Mouse (Mus musculus): ENCODE measurements at regions not wholly inside any gene's neighbourhood (a gene's known extent, or its start where the extent isn't known, plus 50 kb on each side); places are given as distances from the start of the nearest gene placed in this dataset.

DNA sequence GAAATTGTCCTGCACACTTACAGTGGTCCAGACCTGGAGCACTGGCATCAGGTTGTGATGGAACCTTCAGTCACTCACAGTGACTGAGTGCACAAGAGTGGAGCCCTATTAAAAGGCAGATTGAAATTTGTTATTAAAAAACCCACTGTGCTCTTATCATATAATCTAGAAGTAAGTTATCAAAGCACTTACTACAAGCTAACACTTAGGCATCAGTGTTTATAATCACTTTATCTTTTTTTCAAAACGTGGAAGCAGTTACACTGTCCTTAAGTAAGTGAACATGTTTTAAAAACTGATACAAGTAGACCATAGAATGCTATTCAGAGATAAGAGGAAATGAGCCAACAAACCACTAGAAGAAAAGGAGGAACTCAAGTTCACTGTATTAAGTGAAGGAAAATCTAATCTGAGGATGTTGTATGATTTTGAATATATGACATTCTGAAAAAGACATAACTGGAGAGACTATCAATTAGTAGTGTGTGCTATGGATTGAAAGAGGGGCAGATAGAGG lies 68.3 kb upstream of the Gm4737 start:
- no peak for ATAC-seq (ENCODE audit: insufficient number of reproducible peaks, low FRiP score, low TSS enrichment, low read depth)
- Histone ChIP-seq H3K27me3 (no peaks in the 10 kb centered on the region), H3K9ac (no peak overlapping the region), H3K4me2 (replicated peaks) (no peak overlapping the region), H3K36me3 (no peaks in the 10 kb centered on the region), H3K27ac (replicated peaks) (no peak overlapping the region), H3K4me1 (no peaks in the 10 kb centered on the region), H3K4me3 (replicated peaks) (no peak overlapping the region), H3K9me3 (replicated peaks) (no peaks in the 10 kb centered on the region)
- WGBS: 61% methylated on average over 1 of the region's 1 CpGs

GRCm38 (mm10) chr16:46212504-46212903 lies 57.6 kb upstream of the Gm4737 start:
- Histone ChIP-seq H3K4me1 (no peaks in the 10 kb centered on the region), H3K4me3 (replicated peaks) (no peak overlapping the region), H3K9me3 (replicated peaks) (no peaks in the 10 kb centered on the region), H3K27me3 (no peaks in the 10 kb centered on the region), H3K9ac (no peak overlapping the region), H3K4me2 (replicated peaks) (no peak overlapping the region), H3K36me3 (no peaks in the 10 kb centered on the region), H3K27ac (replicated peaks) (no peak overlapping the region)
- WGBS: 37% methylated on average over 4 of the region's 4 CpGs
- no peak for ATAC-seq (ENCODE audit: insufficient number of reproducible peaks, low FRiP score, low TSS enrichment, low read depth)

GRCm38 (mm10) chr16:46211914-46212313 lies 57.0 kb upstream of the Gm4737 start:
- ATAC-seq (ENCODE audit: insufficient number of reproducible peaks, low FRiP score, low TSS enrichment, low read depth): no peak
- no peaks in the 10 kb centered on the region for H3K9me3 ChIP-seq (replicated peaks)
- WGBS: 71% methylated on average over 3 of the region's 3 CpGs
- no peak overlapping the region for H3K27ac ChIP-seq (replicated peaks)
- H3K4me2 ChIP-seq (replicated peaks): no peak overlapping the region
- H3K9ac ChIP-seq: no peak overlapping the region
- no peaks in the 10 kb centered on the region for H3K4me1 ChIP-seq
- H3K4me3 ChIP-seq (replicated peaks): no peak overlapping the region
- no peaks in the 10 kb centered on the region for H3K36me3 ChIP-seq
- H3K27me3 ChIP-seq: no peaks in the 10 kb centered on the region

GRCm38 (mm10) chr16:46205114-46205513 lies 50.2 kb upstream of the Gm4737 start:
- no peak overlapping the region for H3K9ac ChIP-seq
- H3K9me3 ChIP-seq (replicated peaks): no peaks in the 10 kb centered on the region
- ATAC-seq (ENCODE audit: insufficient number of reproducible peaks, low FRiP score, low TSS enrichment, low read depth): no peak
- 89% methylated on average over 1 of the region's 1 CpGs for WGBS
- H3K27me3 ChIP-seq: no peaks in the 10 kb centered on the region
- H3K4me1 ChIP-seq: no peaks in the 10 kb centered on the region
- H3K27ac ChIP-seq (replicated peaks): no peak overlapping the region
- no peak overlapping the region for H3K4me2 ChIP-seq (replicated peaks)
- no peak overlapping the region for H3K4me3 ChIP-seq (replicated peaks)
- H3K36me3 ChIP-seq: no peaks in the 10 kb centered on the region
